Mouse (Mus musculus) granulocyte monocyte progenitor cell, adult 5-6 weeks (primary cell): Measurements from ENCODE around the gene Ppp1r9a. TPM values are rescaled to one million over a fixed set of nuclear protein-coding genes. Genes with fewer than 3 reads are reported as not detected.
"Not testable (repeated sequence)": the region's sequence is repeated elsewhere in the genome, so short reads cannot be mapped to it uniquely, and the experiment has no call there.

ENCODE experiments used
- ATAC-seq: replicated peaks from 2 replicates; pipeline ENCODE4 v1.8.0; 2016; ENCODE audit warnings: mild to moderate bottlenecking, moderate TSS enrichment, inconsistent platforms; ENCODE audit not compliant: poor library complexity, severe bottlenecking
- total RNA-seq, 2 experiments: library from RNA; stranded (forward) in 1 of 2; stranded (reverse) in 1 of 2; fragments of 200-712, 200-1000 nt in 1 of 2; fragments of >200 nt in 1 of 2; fragmentation: Nextera tagmentation in 1 of 2; gene quantifications; 2 replicates each; pipeline ENCODE4 v1.2.3; 2014 to 2017

Ppp1r9a gene
- total RNA-seq (2014; fragmentation: Nextera tagmentation) (4.3 and 8.5 TPM in 2 replicates), total RNA-seq (2017) (2.0 and 3.3 TPM in 2 replicates)

GRCm38 (mm10) chr6:4902674-4903324 lies at the start of gene Ppp1r9a:
TSS of gene Ppp1r9a (plus strand) at chr6:4902917.
- ATAC-seq = peak; percentile 49

- ATAC-seq = no peak
Observed at GRCm38 (mm10) chr6:4855236-4855635, 47.5 kb upstream of the Ppp1r9a start.

GRCm38 (mm10) chr6:4856919-4857318 lies 45.8 kb upstream of the Ppp1r9a start:
- ATAC-seq = no peak

- no peak for ATAC-seq
Observed at GRCm38 (mm10) chr6:4884316-4884715, 18.4 kb upstream of the Ppp1r9a start.

- no peak for ATAC-seq
Observed at GRCm38 (mm10) chr6:4889544-4889943, 13.2 kb upstream of the Ppp1r9a start.

GRCm38 (mm10) chr6:4892417-4892816 lies 10.3 kb upstream of the Ppp1r9a start:
- no peak for ATAC-seq

- ATAC-seq = not testable (repeated sequence)
Observed at GRCm38 (mm10) chr6:4893312-4893711, 9.4 kb upstream of the Ppp1r9a start.

GRCm38 (mm10) chr6:4899906-4900305 lies 2.8 kb upstream of the Ppp1r9a start:
- no peak for ATAC-seq

GRCm38 (mm10) chr6:4903325-4904054 lies 773 bp downstream of the Ppp1r9a start:
- peak; percentile 43 for ATAC-seq

- ATAC-seq = no peak
Observed at GRCm38 (mm10) chr6:4904055-4904450, 1.3 kb downstream of the Ppp1r9a start.

GRCm38 (mm10) chr6:4910042-4910634 lies 7.4 kb downstream of the Ppp1r9a start:
- ATAC-seq = no peak

- no peak for ATAC-seq
Observed at GRCm38 (mm10) chr6:4918470-4918869, 15.8 kb downstream of the Ppp1r9a start.

- peak; percentile 56 for ATAC-seq
Observed at GRCm38 (mm10) chr6:4923791-4924190, 21.1 kb downstream of the Ppp1r9a start.

- ATAC-seq = no peak
Observed at GRCm38 (mm10) chr6:4925966-4926687, 23.4 kb downstream of the Ppp1r9a start.

GRCm38 (mm10) chr6:4930321-4930720 lies 27.6 kb downstream of the Ppp1r9a start:
- no peak for ATAC-seq

GRCm38 (mm10) chr6:4938901-4939300 lies 36.2 kb downstream of the Ppp1r9a start:
- ATAC-seq = no peak

- no peak for ATAC-seq
Observed at GRCm38 (mm10) chr6:4940086-4940485, 37.4 kb downstream of the Ppp1r9a start.

- no peak for ATAC-seq
Observed at GRCm38 (mm10) chr6:4940639-4941038, 37.9 kb downstream of the Ppp1r9a start.

- ATAC-seq = no peak
Observed at GRCm38 (mm10) chr6:4943821-4944220, 41.1 kb downstream of the Ppp1r9a start.

GRCm38 (mm10) chr6:4948056-4948455 lies 45.3 kb downstream of the Ppp1r9a start:
- no peak for ATAC-seq

GRCm38 (mm10) chr6:4949701-4950100 lies 47.0 kb downstream of the Ppp1r9a start:
- no peak for ATAC-seq
